Mouse (Mus musculus): Measurements from ENCODE around the gene Lrba.

Gene Lrba

GRCm38 (mm10) chr3:86761095-86762035, 536.9 kb downstream of the Lrba start:
- peak in 1 of 2 experiments; percentile 56 for DNase-seq

DNA sequence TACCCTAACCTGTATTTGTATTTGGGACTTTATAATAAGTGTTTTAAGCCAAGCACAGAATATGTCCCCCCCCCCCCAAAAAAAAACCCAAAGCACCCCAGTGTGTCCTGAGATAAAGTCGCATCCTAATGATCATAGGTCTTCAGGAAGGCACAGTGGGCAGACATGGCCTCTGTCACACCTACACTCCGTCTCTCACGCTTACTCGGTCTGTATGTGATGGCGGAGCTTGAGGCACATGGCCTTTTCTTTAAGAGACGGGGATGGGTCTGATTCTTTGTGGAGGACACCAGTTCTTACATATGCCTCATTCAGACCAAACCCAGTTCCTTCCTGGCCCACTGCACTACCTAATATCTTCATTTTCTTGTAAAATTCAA, 537.5 kb downstream of the Lrba start:
- DNase-seq, result no peak

DNA sequence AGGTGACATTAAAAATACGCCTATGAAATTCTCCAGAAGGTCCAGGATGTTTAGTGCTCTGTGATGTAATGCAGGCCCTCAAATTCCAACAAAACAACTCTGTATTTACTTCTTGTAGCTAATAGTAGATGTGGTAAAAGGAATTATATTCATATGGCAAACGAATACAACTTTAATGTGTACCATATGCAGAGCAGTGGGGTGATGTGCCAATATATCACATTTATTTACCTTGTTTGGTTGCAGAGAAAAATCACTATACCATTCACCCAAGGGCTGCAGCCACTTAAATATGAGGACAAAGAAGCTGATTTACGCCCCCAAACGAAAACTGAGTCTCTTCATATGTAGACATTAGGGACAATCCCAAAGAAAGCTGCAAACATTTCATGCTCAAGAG, 538.0 kb downstream of the Lrba start:
- DNase-seq, result no peak

DNA sequence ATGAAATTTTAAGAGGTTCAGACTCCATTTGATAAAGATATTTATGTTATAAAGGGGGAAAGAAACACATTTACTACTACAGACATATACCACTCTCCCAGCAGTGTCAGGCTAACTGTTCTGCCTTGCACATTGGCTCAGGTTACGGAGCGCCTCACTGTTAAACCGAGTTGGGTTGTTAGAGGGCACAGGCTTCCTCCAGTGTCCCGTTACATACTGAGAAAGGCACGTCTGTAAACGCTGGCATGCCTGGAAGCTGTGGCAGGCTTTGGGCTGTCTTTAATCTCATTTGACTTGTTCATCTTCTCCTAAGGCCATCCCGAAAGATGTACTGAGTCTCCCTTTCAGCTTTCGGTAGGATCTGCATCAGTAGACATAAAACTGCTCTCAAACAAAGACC, 544.1 kb downstream of the Lrba start:
- no peak for DNase-seq

- DNase-seq, result no peak
Observed at GRCm38 (mm10) chr3:86768969-86769368, 544.5 kb downstream of the Lrba start.

DNA sequence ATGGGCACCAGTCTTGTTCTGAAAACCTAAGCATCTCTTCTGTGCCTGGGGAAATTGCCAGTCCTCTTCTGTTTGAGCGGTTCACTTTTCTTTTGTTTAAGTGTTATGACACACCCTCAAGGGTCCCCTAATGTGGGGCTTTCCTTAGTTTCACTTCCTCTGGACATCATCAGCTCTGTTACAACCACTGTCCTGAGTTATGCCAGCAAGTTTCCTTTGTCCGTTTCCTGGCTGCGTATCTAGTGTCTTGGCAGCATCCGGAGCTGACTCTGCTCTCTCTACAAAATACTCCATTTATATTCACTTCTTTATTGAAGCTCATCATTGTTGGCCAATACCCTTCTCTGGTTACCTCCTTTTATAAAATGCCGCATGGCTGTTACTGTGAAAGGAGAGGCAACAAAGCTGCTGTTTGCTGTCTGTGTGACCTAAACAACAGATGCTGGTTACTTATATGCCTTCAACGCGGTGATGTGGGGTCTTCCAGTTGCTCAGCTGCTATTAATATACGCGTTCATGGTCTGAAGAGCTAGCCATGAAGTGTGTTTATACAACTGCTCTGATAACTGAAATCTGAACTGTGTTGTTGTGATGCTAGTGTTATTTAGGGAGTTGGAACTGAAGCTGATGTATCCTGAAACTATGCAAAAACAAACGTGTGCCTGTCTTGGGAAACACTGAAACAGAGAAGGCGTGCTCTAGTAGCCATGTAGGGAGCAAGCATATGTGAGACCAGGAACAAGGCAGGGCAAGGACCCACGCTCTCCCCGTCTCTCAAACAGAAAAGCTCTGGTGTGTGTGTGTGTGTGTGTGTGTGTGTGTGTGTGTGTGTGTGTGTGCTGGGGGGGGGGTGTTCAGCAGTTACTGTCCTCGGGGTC, 550.3 kb downstream of the Lrba start:
- no peak for DNase-seq

DNA sequence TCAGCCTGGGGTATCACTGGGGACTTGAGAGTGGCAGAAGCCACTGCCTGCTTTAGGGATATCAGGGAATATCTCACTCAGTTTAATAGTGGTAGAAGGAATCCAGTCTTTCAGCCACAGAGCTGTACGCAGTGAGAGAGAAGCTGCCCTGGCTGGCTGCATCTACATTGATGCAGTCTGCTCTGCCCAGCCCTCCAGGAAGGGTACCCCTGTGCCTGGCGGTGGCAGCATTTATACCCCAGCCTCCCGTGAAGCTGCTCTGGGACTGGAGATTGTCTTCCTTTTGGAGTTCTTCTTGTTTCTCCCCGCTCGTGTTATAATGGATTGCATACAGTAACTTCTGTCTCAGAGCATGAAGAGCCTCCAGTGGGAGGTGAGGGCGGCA, 551.0 kb downstream of the Lrba start:
- DNase-seq, result no peak

DNA sequence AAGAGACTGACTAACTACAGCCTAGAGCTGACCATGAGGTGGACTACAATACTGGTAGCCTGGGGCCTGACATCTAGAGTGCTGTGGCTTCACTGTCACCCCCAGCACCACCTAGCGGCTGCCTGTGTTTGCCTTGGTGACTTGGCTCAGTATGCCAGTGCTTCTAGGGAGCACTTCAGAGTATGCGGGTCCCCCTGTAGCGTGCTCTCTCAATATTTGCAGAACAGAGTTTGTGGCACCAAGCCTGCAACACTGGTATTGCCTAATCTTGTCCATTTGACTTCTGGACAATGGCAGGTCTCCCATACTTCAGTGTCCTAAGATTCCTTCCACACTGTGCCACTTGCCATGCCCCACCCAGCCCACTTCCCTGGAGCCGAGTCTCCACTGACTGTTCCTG, 555.2 kb downstream of the Lrba start:
- DNase-seq, result no peak

DNA sequence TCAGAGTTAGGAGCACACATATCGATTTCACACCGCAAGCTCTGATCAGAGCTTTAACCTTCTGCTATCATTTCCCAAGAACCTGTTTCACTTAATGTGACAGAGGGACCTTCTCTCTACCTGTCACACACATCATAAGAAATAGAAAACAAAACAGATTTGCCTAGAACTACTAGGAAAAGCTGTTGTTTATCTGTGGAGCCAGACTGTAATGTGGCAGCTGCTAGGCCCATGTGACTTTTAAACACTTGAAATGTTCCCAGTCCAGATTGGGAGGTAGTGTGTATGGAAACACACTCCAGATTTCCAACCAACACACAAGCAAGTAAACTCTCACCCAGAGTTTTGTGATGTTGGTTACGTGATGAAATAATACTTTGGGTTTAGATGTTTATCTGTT, 559.6 kb downstream of the Lrba start:
- no peak for DNase-seq

- no peak for DNase-seq
Observed at GRCm38 (mm10) chr3:86784930-86785329, 560.5 kb downstream of the Lrba start.

DNA sequence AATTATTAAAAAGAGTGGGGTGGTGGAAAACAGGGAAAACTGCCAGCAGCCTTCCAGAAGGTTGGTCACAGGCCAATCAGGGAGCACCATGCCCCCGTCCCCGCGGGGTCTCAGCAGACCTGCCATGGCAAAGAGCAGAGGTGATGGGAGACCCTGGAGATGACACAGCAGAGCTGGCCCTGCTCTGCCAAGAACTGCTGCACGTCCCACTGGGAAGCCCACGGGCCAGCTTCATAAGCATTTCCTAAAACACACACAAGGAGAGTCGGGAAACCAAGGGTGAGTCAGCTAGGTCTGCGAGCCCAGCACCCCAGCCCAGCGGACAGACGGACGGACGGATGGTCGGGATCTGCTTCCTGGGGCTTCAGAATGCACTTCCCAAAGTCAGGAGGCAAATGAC, 561.8 kb downstream of the Lrba start:
- no peak for DNase-seq

GRCm38 (mm10) chr3:86786845-86787351, 562.4 kb downstream of the Lrba start:
- DNase-seq, result no peak

GRCm38 (mm10) chr3:86787423-86788123, 563.1 kb downstream of the Lrba start:
- DNase-seq, result no peak

DNA sequence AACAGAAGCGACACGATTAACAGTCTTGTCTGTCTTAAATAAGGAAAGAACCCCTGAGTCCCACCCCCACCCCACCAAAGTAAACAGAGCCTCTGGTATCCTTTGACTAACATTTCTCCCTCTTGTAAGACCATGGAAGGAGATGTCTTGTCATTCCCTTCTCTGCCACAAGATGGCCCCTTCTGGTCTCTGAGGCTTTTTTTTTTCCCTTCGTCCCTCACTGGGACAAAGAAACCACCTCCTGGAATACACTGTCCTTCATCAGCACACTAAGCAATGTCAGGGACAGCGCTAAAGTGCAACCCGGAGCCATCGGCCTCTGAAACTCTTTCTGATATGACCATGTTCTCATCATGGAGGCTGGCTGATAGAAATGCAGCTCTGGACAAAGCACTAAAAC, 564.2 kb downstream of the Lrba start:
- DNase-seq, result peak in 1 of 2 experiments; percentile 49

- no peak for DNase-seq
Observed at GRCm38 (mm10) chr3:86789752-86790151, 565.3 kb downstream of the Lrba start.

GRCm38 (mm10) chr3:86793264-86793663, 568.8 kb downstream of the Lrba start:
- DNase-seq, result no peak

- DNase-seq, result no peak
Observed at GRCm38 (mm10) chr3:86793720-86794191, 569.3 kb downstream of the Lrba start.

- no peak for DNase-seq
Observed at GRCm38 (mm10) chr3:86796716-86797115, 572.2 kb downstream of the Lrba start.

DNA sequence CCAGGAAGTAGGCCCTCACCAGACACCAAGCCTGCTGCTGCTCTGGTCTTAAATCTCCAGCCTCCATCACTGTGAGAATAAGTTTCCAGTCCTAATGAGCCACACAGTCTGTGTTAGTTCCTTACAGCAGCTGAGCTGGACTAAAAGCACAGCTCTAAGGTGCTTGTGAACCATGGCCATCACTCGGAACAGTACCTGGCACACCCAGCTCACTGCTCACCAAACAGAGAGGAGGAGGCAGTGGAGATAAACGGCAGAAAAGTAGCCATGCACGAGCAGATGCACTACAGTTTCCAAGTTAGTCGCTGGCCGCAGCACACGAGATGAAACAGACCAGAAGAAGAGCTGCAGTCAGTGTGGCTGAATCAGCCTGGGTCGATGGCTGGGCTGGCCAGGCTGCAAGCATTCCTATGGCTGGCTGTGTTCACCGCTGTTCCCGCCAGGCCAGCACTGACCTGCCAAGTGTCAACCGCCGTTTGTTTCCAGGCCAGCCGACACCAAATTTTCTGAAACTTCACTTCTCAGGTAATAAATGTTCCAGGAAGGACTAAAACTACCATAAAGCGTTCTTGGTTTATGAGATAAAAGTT, 573.5 kb downstream of the Lrba start:
- DNase-seq, result no peak

DNA sequence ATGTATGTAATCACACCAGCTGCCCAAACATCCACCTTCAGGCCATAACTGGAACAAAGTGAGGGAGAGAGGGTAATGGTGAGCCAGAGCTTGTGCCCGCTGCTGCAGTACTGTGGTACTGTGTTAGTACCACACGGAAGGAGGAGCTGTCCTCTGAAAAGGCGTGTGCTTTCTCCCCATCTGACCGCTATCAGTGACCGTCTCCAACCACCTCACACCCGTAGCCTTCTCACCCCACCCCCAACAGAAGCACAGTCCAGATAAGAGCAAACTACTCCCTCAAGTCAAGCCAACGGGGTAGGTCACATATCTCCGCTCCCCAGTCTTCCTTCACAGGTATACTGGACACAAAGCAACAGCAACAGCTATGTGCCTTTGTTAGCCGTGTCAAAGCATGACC, 574.6 kb downstream of the Lrba start:
- no peak for DNase-seq

DNA sequence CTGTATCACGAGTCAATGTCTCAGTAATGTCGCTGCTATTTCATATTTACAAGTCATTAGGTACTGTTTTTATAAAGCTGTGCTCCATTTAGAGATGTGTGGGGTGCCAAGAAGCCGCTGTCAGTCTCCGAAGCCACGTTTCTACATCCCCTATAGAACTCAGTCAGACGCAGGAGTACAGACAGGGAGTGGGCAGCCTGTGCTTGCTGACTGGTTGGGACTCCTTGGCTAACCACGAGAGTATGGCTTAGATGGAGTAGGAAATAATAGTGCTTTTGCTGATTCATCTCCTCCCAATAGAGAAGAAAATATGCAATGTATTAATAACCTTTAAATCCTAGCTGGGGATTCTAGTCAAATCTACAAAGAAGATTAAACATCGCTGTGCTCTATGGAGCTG, 576.4 kb downstream of the Lrba start:
- no peak for DNase-seq

DNA sequence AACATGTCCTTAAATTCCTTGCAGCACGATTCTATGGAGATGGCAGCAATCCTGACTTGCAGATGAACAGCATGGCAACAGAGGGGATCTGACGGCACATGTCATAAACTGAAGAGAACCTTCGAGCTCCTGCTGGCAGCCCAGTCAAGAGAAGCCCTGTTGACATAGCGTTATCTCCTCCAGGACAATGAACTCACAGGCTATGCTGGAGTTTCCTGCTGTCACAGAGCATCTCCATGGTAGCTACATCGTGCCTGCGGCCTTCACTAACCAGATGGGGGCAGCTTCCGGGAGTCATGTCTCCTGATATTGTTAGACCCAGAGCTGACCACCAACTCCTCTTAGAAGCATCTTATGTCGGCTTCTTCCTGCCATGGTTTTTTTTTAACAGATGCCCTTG, 578.3 kb downstream of the Lrba start:
- DNase-seq, result no peak

Data from spleen, adult 18-20 months (tissue).